Mouse (Mus musculus) layer of hippocampus, adult 9-10 months (tissue): Measurements from ENCODE around the gene Zfp867.

Source experiments
- DNase-seq: peaks from one replicate; pipeline ENCODE4 v3.0.0; 2022; ENCODE audit warnings: low spot score

Gene Zfp867

GRCm38 (mm10) chr11:59472326-59472677 is at the start of gene Zfp867:
Gene Zfp867, minus strand, starts transcription at chr11:59472474.
- DNase-seq: peak; percentile 92

GRCm38 (mm10) chr11:59519741-59520495 is 47.6 kb upstream of the Zfp867 start:
- DNase-seq: no peak

DNA sequence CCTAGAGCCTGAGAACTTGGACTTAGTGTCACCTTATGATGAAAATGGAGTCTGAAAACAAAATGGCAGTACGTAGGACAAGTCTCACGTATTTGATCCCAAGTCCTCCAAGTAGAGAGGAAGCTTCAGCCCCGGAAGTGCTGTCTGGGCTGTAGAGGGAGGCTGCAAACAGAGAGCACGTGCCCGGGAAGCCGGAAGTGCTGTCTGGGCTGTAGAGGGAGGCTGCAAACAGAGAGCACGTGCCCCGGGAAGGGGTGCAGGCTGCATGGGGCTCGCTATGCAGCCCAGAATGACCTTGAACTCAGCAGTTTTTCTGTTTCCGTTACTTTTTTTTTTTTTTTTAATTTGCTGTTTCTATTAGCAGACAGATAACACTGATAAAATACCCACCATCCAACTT is 46.0 kb upstream of the Zfp867 start:
- no peak for DNase-seq

DNA sequence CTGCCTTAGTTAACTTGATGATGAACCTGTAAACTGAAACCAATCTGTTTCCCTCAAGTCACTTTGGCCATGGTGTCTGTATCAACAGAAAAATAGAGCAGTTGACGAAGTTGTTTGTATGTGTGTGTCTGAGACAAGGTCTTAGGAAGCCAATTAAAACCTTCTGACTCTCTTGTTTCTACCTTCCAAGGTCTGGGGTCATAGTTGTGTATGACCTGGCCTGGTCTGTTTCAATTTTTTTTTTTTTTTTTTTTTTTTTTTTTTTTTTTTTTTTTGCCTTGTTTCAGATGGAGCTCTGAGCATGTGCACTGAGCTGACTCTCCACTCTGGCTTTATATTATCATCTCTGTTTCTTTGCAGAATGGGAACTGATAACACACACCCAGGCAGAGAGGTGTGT is 45.2 kb upstream of the Zfp867 start:
- no peak for DNase-seq

DNA sequence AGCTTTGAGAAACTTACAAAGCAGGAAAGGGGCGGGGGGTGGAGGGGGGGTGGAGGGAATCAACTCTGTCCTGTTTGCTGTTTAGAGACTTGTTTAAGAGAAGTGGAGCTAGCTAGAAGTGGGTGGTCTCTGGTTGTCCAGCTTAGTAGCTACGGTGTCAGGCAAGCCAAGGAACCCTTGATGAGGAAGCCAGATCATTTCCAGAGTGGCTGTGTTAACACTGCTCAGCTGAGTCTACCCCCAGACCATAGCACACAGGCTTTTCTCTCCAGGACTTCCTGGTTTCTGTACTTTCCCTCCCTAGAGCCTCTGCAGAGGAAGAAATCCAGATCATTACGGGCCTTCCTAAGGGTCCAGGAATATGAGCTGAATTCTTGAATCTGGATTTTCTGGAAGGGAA is 42.5 kb upstream of the Zfp867 start:
- no peak for DNase-seq

DNA sequence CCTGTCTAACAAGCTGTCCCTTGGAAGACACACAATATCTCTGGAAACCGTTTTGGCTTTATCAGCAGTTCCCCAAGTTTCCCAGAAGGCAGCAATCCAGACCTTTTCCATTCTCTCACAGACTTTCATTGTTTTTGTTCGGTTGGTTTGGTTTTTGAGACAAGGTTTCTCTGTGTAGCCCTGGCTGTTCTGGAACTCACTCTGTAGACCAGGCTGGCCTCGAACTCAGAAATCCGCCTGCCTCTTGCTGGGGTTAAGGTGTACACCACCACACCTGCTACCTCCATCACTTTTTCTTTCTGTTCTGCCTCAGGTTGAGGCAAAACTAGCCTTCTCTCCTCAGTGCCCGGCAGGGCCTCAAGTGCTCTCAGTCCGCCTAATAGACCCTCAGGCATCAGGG is 42.1 kb upstream of the Zfp867 start:
- DNase-seq: no peak

- no peak for DNase-seq
Measured at GRCm38 (mm10) chr11:59513556-59513955, 41.3 kb upstream of the Zfp867 start.

- no peak for DNase-seq
Measured at GRCm38 (mm10) chr11:59512733-59513132, 40.5 kb upstream of the Zfp867 start.

DNA sequence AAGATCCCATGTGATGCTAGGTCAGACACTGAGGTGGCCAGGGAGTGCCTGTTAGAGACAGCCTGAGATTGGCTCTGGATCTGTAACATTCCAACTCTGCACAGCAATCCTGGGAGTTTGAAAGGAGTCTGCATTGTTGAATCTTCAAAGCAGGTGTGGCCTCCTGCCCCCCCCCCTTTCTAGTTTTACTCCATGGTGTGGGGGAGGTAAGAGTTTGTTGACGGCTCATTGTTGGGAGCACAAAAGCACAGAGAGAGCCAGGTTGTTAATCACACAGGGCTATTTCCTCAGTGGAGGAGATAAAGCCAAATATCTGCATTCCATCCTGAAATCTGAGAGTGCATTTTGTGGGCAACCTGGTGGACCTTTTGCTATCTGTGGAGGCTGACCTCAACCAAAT is 39.3 kb upstream of the Zfp867 start:
- DNase-seq: no peak

- DNase-seq: no peak
Measured at GRCm38 (mm10) chr11:59506713-59507074, 34.4 kb upstream of the Zfp867 start.

GRCm38 (mm10) chr11:59505839-59506712 is 33.8 kb upstream of the Zfp867 start:
- DNase-seq: no peak

GRCm38 (mm10) chr11:59505351-59505838 is 33.1 kb upstream of the Zfp867 start:
- no peak for DNase-seq

DNA sequence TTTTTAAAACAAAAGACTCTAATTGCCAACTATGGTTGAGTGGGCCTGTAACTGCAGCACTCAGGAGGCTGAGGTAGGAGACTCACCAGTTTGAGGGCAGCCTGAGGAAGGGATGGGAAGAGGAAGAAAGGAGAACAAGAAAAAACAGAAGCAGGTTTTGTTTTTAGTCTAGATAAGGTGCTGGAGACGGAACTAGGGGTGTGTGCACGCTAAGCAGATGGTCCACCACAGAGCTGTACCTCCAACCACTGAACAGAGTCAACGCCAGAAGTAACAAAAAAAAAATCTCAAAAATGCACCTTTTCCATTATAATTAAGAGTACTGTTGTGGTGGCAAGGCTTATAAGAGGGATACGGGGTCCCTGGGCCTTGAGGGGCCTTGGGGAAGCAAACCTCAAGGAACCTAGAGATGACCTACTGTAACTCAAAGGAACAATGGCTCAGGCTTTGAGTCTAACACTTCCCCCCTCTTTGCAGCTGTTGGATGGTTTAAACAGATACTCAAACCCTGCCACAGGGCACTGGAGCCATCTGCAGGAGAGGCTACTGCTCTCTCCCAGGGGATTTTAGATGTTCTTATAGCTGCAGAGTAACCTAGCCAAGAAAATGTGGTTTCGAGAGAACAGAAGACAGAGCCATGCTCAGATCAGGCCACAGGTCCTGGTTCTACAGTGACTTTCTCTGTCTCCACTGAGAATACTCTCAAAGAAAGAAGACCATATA is 29.9 kb upstream of the Zfp867 start:
- DNase-seq: no peak

DNA sequence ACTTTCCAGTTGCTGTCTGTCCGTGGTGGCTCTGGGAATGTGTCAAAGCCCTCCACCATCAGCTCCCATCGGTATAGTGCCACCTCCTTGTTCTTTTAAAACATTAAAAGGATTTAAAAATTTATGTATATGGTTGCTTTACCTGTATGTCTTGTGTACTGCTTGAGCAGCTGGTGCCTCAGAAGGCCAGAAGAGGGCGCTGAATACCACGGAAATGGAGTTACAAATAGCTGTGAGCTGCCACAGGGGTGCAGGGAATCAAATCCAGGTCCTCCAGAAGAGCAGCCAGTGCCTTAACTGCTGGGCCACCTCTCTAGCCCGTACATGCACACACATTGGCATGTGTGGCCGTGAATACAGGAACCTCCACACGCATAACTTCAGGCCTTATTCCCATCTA is 25.5 kb upstream of the Zfp867 start:
- DNase-seq: no peak

DNA sequence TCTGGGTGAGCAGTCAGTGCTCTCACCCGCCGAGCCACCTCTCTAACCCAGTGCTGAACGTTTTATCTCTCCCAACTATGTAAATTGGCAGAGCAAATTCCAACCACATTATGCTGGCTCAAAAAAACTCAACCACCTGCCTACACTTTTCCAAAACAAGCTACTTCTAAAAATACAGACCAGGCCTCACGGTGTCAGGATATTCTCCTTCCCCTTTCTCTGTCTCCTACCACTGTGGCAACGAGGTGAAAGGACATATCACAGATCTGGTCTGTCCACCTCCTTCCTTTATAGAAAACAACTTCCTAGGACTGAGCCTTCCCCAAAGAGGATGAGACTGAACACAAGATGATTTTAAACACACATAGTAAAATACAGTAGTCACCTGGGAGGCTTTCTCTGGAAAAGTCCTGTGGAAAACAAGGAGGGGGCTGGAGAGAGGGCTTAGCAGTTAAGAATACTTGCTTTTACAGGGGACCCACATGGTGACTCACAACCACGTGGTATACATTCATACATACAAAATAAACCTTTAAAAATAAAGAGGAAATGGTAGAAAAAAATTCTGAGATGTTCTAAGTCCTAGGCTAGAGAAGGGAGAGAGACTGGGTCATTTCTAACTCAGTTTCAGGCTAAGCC is 24.5 kb upstream of the Zfp867 start:
- no peak for DNase-seq

GRCm38 (mm10) chr11:59486222-59486621 is 13.9 kb upstream of the Zfp867 start:
- no peak for DNase-seq

DNA sequence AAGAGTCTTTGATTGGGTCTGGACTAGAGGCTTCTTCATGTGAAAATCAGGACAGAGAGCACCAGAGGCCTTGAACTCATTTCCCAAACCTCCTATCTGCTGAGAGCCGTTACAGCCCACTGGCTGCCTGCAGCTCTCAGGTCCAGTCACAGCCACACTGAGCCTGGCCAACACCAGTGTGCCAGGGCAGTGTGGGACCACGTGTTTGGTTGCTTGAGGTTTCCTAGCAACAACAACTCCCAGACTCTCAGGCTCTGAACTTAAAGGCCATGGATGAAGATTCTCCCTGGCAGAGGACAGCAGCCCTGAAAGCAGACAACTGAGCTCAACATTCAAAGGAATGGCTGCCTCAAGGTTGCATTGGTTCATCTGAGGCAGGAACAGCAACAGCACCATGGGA is 13.4 kb upstream of the Zfp867 start:
- DNase-seq: no peak

DNA sequence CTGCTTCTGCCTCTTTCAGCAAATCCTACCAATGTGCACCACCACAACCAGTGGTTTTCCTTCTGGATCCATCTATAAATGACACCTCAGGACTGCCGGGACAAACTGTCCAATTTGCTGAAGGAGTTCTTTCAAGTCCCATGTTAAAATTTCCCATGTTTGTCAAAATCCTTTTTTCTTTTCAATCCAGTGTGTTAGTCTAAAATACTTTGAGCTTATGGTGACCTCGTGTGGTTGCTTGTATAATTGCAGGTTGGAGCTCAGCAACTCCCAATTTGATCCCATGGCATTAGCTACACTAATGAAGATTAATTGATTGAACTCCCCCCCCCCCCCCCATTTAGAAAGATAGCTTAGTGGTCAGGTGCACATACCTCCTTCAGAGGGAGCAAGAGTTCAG is 10.9 kb upstream of the Zfp867 start:
- peak; percentile 56 for DNase-seq

- no peak for DNase-seq
Measured at GRCm38 (mm10) chr11:59477240-59477639, 5.0 kb upstream of the Zfp867 start.

GRCm38 (mm10) chr11:59471413-59472325 is 605 bp downstream of the Zfp867 start:
- no peak for DNase-seq

DNA sequence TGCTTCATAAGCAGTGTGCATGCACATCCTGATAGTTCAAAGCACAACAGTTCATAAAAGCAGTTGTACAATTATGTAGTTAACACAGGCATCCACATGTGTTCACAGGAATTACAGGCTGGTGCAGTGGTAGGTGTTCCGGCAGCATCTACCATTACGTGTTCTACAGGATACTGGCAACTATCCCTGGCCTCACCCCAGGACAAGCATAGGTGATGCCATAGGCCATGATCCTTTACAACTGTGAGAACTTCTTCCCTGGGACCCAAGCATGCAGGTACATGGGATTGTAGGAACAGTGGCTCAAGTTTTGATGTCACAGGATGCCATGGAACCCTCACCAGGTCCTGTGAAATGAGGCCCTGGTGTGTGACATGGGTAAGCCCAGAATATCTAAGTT is 11.8 kb downstream of the Zfp867 start:
- DNase-seq: no peak
